Mouse (Mus musculus) yolk sac, embryonic 10.5 days (tissue): Measurements from ENCODE around the gene Slc38a9.
A peak's percentile ranks its signal among the peaks of the same experiment; 100 is the strongest.

Experiments used
- DNase-seq: peaks from one replicate; pipeline ENCODE4 v3.0.0-alpha.2; 2017; ENCODE audit warnings: low spot score

The Slc38a9 gene

GRCm38 (mm10) chr13:112770528-112771328 lies 110.2 kb downstream of the Slc38a9 start:
- DNase-seq, result peak; percentile 52

DNA sequence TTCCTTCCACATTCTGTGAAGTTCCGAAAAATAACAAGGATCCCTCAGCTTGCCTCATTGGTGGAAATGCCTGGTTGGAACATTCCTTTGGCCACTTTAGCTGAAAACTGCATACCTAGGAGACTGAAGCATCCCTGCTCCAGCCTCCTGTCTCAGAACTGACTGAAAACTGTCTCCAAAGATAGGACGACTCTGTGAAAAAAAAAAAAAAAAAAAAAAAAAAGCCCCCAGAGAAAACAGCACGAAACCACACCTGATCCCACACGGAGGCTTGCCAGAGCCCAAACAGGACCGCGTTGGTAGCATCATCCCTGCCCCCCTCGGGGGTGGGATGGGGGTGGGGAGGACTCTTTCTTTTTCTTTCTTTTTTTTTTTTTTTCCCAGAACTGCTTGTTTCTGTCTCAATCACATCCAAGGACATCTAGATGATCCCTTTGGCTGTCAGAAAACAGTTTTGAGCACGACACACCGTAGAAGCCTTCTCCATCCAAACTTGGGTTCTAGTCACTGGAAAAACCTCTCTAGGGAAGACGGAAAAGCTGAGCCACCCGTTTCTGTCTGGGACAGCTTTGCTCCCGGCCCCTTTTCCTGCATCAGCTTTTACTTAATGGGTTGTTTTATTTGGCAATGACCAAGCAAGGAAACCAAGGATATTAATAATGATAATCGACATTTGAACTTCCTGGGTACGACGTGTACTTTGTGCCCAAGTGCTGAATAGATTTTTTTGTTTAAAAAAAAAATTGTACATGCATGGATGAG lies 111.1 kb downstream of the Slc38a9 start:
- DNase-seq, result no peak

GRCm38 (mm10) chr13:112772252-112772651 lies 111.7 kb downstream of the Slc38a9 start:
- DNase-seq, result no peak

- no peak for DNase-seq
These were observed 112.3 kb downstream of the Slc38a9 start for GRCm38 (mm10) chr13:112772861-112773260.

GRCm38 (mm10) chr13:112773991-112774675 lies 113.6 kb downstream of the Slc38a9 start:
- no peak for DNase-seq

GRCm38 (mm10) chr13:112775856-112776255 lies 115.3 kb downstream of the Slc38a9 start:
- no peak for DNase-seq

DNA sequence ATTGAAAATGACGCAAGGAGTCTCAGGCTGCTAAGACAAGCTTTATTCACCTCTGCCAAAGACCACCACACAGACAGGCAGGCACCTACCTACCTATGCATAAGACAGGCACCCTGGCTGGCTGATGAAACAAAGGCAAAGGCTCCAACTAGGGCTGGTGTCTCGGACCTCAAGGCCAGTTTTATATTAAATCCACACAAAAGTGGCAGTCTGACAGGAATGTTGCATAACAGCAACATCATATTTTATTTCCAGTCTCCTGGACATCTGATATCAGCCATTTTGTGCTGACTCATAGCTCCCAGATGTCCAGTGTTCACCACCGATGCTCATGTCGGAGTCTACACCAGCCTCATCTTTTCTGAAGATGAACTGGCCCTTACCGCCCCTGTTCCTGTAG lies 117.9 kb downstream of the Slc38a9 start:
- DNase-seq, result no peak

DNA sequence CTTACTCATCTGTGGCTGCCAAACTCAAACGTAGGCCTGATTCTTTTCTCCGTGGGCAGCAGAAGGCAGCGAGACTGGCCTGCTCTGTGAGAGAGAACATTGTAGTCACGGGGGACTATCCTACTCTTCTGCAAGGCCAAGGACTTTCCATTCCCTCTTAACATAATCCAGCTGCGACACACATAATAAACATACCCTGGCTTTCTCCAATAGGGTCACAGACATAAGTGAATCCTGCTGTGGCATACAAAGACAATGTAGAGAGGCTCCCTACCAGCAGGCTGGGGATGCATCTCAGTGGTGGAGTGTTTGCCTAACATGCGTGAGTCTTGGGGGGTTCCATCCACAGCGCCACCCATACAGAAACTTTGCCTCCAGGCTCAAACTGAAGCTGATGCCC lies 124.8 kb downstream of the Slc38a9 start:
- no peak for DNase-seq

DNA sequence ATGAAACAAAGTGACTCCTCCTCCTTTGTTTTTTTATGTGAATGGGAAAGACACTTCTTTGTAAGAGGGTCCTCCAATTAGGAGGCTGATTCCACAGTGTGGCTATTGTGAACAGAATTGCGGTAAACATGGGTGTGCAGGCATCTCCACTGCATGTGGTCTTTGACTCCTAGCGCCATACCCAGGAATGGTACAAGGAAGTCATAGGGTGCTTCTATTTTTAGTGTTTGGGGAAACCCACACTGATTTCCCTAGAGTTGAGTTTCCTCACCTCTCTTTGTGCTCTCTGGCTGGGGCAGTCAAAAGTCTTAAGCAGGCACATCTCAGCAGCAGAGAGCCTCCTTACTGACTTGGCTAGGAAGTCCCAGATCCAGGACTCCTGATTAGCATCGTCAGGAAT lies 125.6 kb downstream of the Slc38a9 start:
- DNase-seq, result no peak

DNA sequence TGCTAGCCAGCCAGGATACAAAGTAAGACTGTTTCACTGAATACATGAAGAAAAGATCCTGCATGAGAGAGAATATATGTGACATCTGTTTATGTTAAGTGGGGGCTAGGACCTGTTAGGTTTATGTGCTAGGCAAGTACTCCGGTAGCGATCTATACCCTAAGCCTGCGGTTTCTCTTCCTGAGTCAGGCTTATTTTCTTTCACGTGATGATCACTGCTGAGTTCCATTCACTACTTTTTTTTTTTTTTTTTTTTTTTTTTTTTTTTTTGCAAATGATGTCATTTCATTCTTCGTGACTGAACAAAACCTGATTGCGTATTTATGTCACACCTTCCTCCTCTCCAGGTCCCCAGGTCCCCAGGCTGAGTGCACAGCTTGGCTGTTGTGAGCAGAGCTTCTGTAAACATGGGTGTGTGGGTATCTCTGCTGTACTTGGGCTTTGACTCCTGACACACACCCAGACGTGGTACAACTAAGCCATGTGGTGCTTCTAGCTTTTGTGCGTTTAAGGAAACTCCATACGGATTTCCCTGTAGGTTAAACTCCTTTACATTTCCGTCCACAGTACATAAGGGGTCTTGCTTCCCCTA lies 126.5 kb downstream of the Slc38a9 start:
- no peak for DNase-seq
